Mouse (Mus musculus) A20 (cell line): ENCODE measurements around the gene Gm19684.

ENCODE experiments used
- DNase-seq: peaks from one replicate; pipeline ENCODE4 v3.0.0-alpha.2; 2011; ENCODE audit warnings: low read depth, low spot score

Gm19684 gene

GRCm38 (mm10) chr17:36178938-36179337 is 57.5 kb downstream of the Gm19684 start:
- peak; percentile 57 for DNase-seq
